Mouse (Mus musculus) cerebellum, adult 2 months (tissue): ENCODE results near the gene Gm20498. TPM values are rescaled to one million over a fixed set of nuclear protein-coding genes. Genes with fewer than 3 reads are reported as not detected.
"Not testable (repeated sequence)": the region's sequence is repeated elsewhere in the genome, so short reads cannot be mapped to it uniquely, and the experiment has no call there.

Source experiments
- DNase-seq, 2 experiments: peaks; one replicate each; pipeline ENCODE4 v3.0.0; 2021
- H3K27ac ChIP-seq: fragments of 200-500 bp; 2 replicates; pipeline ENCODE4 v1.5.1; 2012; ENCODE audit warnings: low read length, control low read depth, inconsistent platforms; ENCODE audit not compliant: insufficient read depth
- H3K27me3 ChIP-seq: fragments of 200-500 bp; 2 replicates; pipeline ENCODE4 v1.6.1; 2012; ENCODE audit warnings: inconsistent platforms, mild to moderate bottlenecking, low read length, moderate library complexity; ENCODE audit not compliant: control insufficient read depth, insufficient read depth
- H3K4me1 ChIP-seq: fragments of 200-500 bp; 2 replicates; pipeline ENCODE4 v1.6.1; 2011; ENCODE audit warnings: low read length; ENCODE audit not compliant: control insufficient read depth, insufficient read depth
- H3K4me3 ChIP-seq: fragments of 200-500 bp; replicated peaks from 2 replicates; pipeline ENCODE3; 2011; ENCODE audit warnings: mild to moderate bottlenecking, low read depth, low read length, control low read depth; ENCODE audit not compliant: insufficient read depth
- CTCF ChIP-seq: fragments of 200-500 bp; IDR thresholded peaks from 2 replicates; pipeline ENCODE4 v1.5.1; 2011; ENCODE audit warnings: low read depth, mild to moderate bottlenecking, control low read depth, low read length, moderate library complexity, borderline replicate concordance; ENCODE audit not compliant: insufficient read depth
- POLR2A ChIP-seq: fragments of 200-500 bp; IDR thresholded peaks from 2 replicates; pipeline ENCODE4 v1.6.1; 2011; ENCODE audit warnings: low read length, control low read depth, borderline replicate concordance; ENCODE audit not compliant: insufficient read depth
- WGBS: fragments of 180-500 bp; shearing (Covaris S2); methylation state at CpG from one replicate; pipeline ENCODE4 v1.1.7; 2018; 5-methylcytosine and 5-hydroxymethylcytosine counted together
- polyA plus RNA-seq: library from polyadenylated mRNA; depleted of rRNA; stranded (reverse); fragments of >200 nt; gene quantifications from 2 replicates; pipeline ENCODE4 v1.2.3, GENCODE M21; 2012; rRNA removed

Gene Gm20498
- 22.6 and 23.7 TPM in 2 replicates for polyA plus RNA-seq

DNA sequence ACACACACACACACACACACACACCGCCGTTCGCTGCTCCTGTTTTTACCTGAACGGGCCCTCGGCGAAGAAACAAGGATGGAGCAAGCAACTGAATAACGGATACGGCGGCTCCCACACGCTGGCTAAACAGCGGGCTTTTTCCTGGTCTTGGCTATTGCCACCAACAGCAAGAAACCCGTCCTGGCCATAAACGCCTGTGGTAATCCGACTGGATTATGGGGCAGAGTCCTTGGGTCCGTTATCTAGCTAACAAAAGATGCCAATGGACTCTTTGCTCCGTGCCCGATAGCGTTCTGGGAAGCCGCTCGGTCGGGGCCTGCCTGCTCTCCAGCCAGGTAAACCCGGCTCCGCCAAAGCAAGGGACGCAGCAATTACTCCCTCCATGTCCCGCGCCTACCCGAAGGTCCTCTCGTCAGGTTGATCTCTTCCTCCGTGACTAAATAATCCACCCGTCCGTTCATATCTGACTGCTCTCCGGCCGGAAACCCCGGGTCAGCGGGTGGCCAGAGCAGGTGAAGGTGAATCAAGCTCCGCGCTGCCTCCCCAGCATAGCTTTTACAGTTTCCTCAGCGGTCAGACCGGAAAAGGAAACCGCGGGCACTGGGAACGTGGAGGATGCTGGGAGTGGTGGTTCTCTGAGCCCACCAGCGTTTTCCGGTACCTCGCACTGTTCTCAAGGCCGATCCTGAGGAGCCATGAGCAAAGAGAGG lies at the start of gene Gm20498, which contains the start of gene Synj2bp:
Gene Gm20498, minus strand, starts transcription at position 590 of the 713 bp plus-strand sequence.
Gene Synj2bp, minus strand, starts transcription at position 596 of the 713 bp plus-strand sequence.
- WGBS, result under 1% methylated on average over 46 of the region's 46 CpGs
- TF ChIP-seq CTCF, result no peak
- TF ChIP-seq POLR2A, result peak; percentile 80; the same call in 1 of the 2 replicates
- Histone ChIP-seq H3K27me3 (no peaks in the 10 kb centered on the region), H3K4me1 (no peaks in the 10 kb centered on the region), H3K4me3 (peak within 1 kb of the TSS; percentile 85), H3K27ac (peak within 1 kb of the TSS; percentile 61)
- peak; percentile 91 to 92 for DNase-seq

GRCm38 (mm10) chr12:81568374-81568773 lies 35.7 kb upstream of the Gm20498 start, which contains the start of gene Adam21:
TSS of gene Adam21 (minus strand) at chr12:81568474.
- DNase-seq, result no peak
- no peak within 1 kb of the TSS for H3K27ac ChIP-seq
- no peaks in the 10 kb centered on the region for H3K27me3 ChIP-seq
- WGBS, result 90% methylated on average over 1 of the region's 1 CpGs
- TF ChIP-seq CTCF (no peak), POLR2A (no peak)
- H3K4me1 ChIP-seq, result no peaks in the 10 kb centered on the region
- H3K4me3 ChIP-seq, result no peak within 1 kb of the TSS

GRCm38 (mm10) chr12:81567931-81568330 lies 35.2 kb upstream of the Gm20498 start:
- TF ChIP-seq POLR2A (no peak), CTCF (no peak)

GRCm38 (mm10) chr12:81564173-81564572 lies 31.5 kb upstream of the Gm20498 start:
- no peak overlapping the region for H3K27ac ChIP-seq
- H3K4me3 ChIP-seq, result no peak overlapping the region
- WGBS, result 92% methylated on average over 3 of the region's 3 CpGs
- no peak for DNase-seq
- no peaks in the 10 kb centered on the region for H3K4me1 ChIP-seq
- H3K27me3 ChIP-seq, result no peaks in the 10 kb centered on the region
- TF ChIP-seq POLR2A, result no peak
- TF ChIP-seq CTCF, result no peak

More at GRCm38 (mm10) chr12:81567931-81568330, 35.2 kb upstream of the Gm20498 start:
- no peak overlapping the region for H3K27ac ChIP-seq
- no peaks in the 10 kb centered on the region for H3K4me1 ChIP-seq
- no peaks in the 10 kb centered on the region for H3K27me3 ChIP-seq
- DNase-seq, result no peak
- no peak overlapping the region for H3K4me3 ChIP-seq
- 67% methylated on average over 5 of the region's 5 CpGs for WGBS

GRCm38 (mm10) chr12:81549286-81549685 lies 16.6 kb upstream of the Gm20498 start:
- no peak for DNase-seq
- no peak for TF ChIP-seq POLR2A
- no peak for TF ChIP-seq CTCF
- H3K4me1 ChIP-seq, result no peaks in the 10 kb centered on the region
- 88% methylated on average over 3 of the region's 3 CpGs for WGBS
- no peak overlapping the region for H3K4me3 ChIP-seq
- no peaks in the 10 kb centered on the region for H3K27me3 ChIP-seq
- no peak overlapping the region for H3K27ac ChIP-seq

GRCm38 (mm10) chr12:81547163-81547562 lies 14.5 kb upstream of the Gm20498 start:
- 72% methylated on average over 4 of the region's 4 CpGs for WGBS
- Histone ChIP-seq H3K4me3 (no peak overlapping the region), H3K4me1 (no peaks in the 10 kb centered on the region), H3K27ac (no peak overlapping the region), H3K27me3 (no peaks in the 10 kb centered on the region)
- no peak for DNase-seq
- TF ChIP-seq POLR2A (no peak), CTCF (no peak)

DNA sequence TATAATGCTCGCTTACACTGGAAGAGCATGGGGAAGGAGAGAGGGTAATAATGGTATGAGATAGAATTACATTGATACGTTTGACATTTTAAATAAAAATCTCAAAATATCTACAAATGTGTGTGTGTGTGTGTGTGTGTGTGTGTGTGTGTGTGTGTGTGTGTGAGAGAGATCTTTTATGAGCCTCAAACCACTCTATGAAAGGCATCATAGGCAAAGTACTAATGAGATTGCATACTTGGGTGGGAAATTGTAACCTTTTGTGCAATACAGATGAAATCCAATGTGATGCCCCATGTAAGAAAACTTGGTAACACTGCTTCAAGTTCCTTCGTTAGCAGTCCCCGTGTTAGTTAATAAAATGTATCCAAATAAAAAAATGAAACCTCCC lies 319 bp upstream of the Gm20498 start:
- TF ChIP-seq POLR2A (no peak), CTCF (no peak)
- Histone ChIP-seq H3K27ac (no peak overlapping the region), H3K27me3 (no peaks in the 10 kb centered on the region), H3K4me3 (peak overlapping the region; percentile 85), H3K4me1 (no peaks in the 10 kb centered on the region)
- no peak for DNase-seq
- 29% methylated on average over 4 of the region's 4 CpGs for WGBS

DNA sequence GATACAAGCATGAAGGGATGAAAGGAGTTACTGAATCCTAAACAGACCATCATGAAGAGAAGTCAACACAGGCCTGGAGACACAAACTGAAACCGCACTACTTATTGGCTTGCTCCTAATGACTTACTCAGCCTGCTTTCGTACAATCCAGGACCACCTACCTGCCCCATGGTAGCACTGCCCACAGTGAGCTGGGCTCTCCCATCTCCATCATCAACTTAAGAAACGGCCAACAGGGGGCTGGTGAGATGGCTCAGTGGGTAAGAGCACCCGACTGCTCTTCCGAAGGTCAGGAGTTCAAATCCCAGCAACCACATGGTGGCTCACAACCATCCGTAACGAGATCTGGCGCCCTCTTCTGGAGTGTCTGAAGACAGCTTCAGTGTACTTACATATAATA lies 2.1 kb downstream of the Gm20498 start:
- not testable (repeated sequence) for H3K4me3 ChIP-seq, H3K27ac ChIP-seq, H3K27me3 ChIP-seq, H3K4me1 ChIP-seq, DNase-seq
- WGBS, result 67% methylated on average over 7 of the region's 8 CpGs

DNA sequence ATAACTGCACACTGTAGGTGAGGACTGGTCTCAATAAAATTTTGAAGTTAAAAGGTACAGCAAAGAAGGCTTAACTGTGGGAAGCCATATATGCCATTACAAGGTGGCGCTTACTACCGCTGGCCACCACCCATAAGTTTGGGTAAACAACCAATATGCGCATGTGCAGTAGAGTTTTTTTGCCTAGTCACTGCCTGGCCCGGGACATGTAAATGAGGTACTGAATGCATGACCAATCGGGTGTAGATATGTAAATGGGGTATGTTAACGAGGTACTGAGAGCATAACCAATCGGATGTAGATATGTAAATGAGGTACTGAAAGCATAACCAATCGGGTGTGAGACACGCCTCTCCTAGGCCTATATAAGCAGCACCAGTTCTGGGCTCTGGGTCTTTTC lies 35.8 kb downstream of the Gm20498 start:
- H3K4me1 ChIP-seq, H3K4me3 ChIP-seq, H3K27ac ChIP-seq, DNase-seq, H3K27me3 ChIP-seq: not testable (repeated sequence)
- WGBS, result 94% methylated on average over 9 of the region's 9 CpGs
